Mouse (Mus musculus): ENCODE measurements around the gene Csnk1g2. TPM values are rescaled to one million over a fixed set of nuclear protein-coding genes. Genes with fewer than 3 reads are reported as not detected.
A peak's percentile ranks its signal among the peaks of the same experiment; 100 is the strongest.

The Csnk1g2 gene
- polyA plus RNA-seq, 1 experiment from 2014 or later = 164 TPM

GRCm38 (mm10) chr10:80671251-80671650 lies 48.6 kb downstream of the Csnk1g2 start:
- no peaks in the 10 kb centered on the region for H3K27me3 ChIP-seq
- DNase-seq (ENCODE audit: low read depth, low spot score) (no peak), ATAC-seq (no peak)
- CTCF ChIA-PET = interaction anchor here (2.4 kb wide), 1 partner anchor 11 kb away, joined by 7 read pairs; no protein-coding TSS in a partner anchor
- TF ChIP-seq CTCF (IDR thresholded peaks at IDR 0.05) = no peak
- in situ Hi-C loops (cut with MboI; ENCODE audit: low pct_unique_long_range_greater_than_20kb) = no loop called here
- POLR2A ChIA-PET = no interaction called here

- TF ChIP-seq CTCF (IDR thresholded peaks at IDR 0.05) = no peak
- ChIA-PET CTCF (interaction anchor here (7.0 kb wide), 1 partner anchor 11 kb away, joined by 52 read pairs; no protein-coding TSS in a partner anchor), POLR2A (interaction anchor here (1.4 kb wide), 1 partner anchor 10 kb away, joined by 3 read pairs; no protein-coding TSS in a partner anchor)
- in situ Hi-C loops (cut with MboI; ENCODE audit: low pct_unique_long_range_greater_than_20kb) = no loop called here
- no peak for DNase-seq (ENCODE audit: low read depth, low spot score)
- no peak for ATAC-seq
- no peaks in the 10 kb centered on the region for H3K27me3 ChIP-seq
Measured at GRCm38 (mm10) chr10:80671936-80672690, 49.5 kb downstream of the Csnk1g2 start.

GRCm38 (mm10) chr10:80673690-80674089 lies 51.1 kb downstream of the Csnk1g2 start:
- TF ChIP-seq CTCF (IDR thresholded peaks at IDR 0.05) = no peak
- H3K27me3 ChIP-seq = no peaks in the 10 kb centered on the region
- ChIA-PET CTCF (interaction anchor here (7.0 kb wide), 1 partner anchor 12 kb away, joined by 52 read pairs; no protein-coding TSS in a partner anchor), POLR2A (interaction anchor here (0.6 to 4.8 kb wide), 3 partner anchors 11 to 53 kb away, joined by 3 to 16 read pairs (median 3); no protein-coding TSS in a partner anchor)
- in situ Hi-C loops (cut with MboI; ENCODE audit: low pct_unique_long_range_greater_than_20kb) = no loop called here
- no peak for DNase-seq (ENCODE audit: low read depth, low spot score)
- no peak for ATAC-seq

- TF ChIP-seq CTCF (IDR thresholded peaks at IDR 0.05) = no peak
- ChIA-PET CTCF (interaction anchor here (1.5 to 7.0 kb wide), 2 partner anchors 8 to 13 kb away, joined by 4 to 52 read pairs; no protein-coding TSS in a partner anchor), POLR2A (interaction anchor here (0.6 to 7.4 kb wide), 4 partner anchors 9 to 71 kb away, joined by 3 to 78 read pairs (median 10); no protein-coding TSS in a partner anchor)
- ATAC-seq (no peak), DNase-seq (ENCODE audit: low read depth, low spot score) (no peak)
- in situ Hi-C loops (cut with MboI; ENCODE audit: low pct_unique_long_range_greater_than_20kb) = no loop called here
- H3K27me3 ChIP-seq = no peaks in the 10 kb centered on the region
Measured at GRCm38 (mm10) chr10:80674161-80674711, 51.6 kb downstream of the Csnk1g2 start.

- POLR2A ChIA-PET = interaction anchor here (0.7 to 7.4 kb wide), 3 partner anchors 9 to 72 kb away, joined by 3 to 78 read pairs (median 16); no protein-coding TSS in a partner anchor
- no peak for ATAC-seq
Measured at GRCm38 (mm10) chr10:80674851-80675404, 52.3 kb downstream of the Csnk1g2 start.

GRCm38 (mm10) chr10:80675405-80676197 lies 53.0 kb downstream of the Csnk1g2 start:
- DNase-seq (ENCODE audit: low read depth, low spot score) (no peak), ATAC-seq (no peak)
- in situ Hi-C loops (cut with MboI; ENCODE audit: low pct_unique_long_range_greater_than_20kb) = loop anchor here (25.0 kb wide), 1 partner anchor 238 kb away; the partner anchor contains the start of gene Tcf3
- POLR2A ChIA-PET = interaction anchor here (1.3 to 7.4 kb wide), 4 partner anchors 10 to 53 kb away, joined by 3 to 78 read pairs (median 11); partner anchors contain the start of gene Csnk1g2
- CTCF ChIA-PET = interaction anchor here (1.5 to 7.0 kb wide), 3 partner anchors 9 to 97 kb away, joined by 4 to 52 read pairs (median 8); no protein-coding TSS in a partner anchor
- no peaks in the 10 kb centered on the region for H3K27me3 ChIP-seq
- no peak for TF ChIP-seq CTCF (IDR thresholded peaks at IDR 0.05)

More at GRCm38 (mm10) chr10:80674851-80675404, 52.3 kb downstream of the Csnk1g2 start:
- in situ Hi-C loops (cut with MboI; ENCODE audit: low pct_unique_long_range_greater_than_20kb) = loop anchor here (25.0 kb wide), 1 partner anchor 238 kb away; the partner anchor contains the start of gene Tcf3
- no peak for DNase-seq (ENCODE audit: low read depth, low spot score)
- TF ChIP-seq CTCF (IDR thresholded peaks at IDR 0.05) = no peak
- CTCF ChIA-PET = interaction anchor here (1.5 to 7.0 kb wide), 2 partner anchors 9 to 14 kb away, joined by 4 to 52 read pairs; no protein-coding TSS in a partner anchor
- H3K27me3 ChIP-seq = no peaks in the 10 kb centered on the region

- ChIA-PET POLR2A (interaction anchor here (0.8 to 7.4 kb wide), 6 partner anchors 11 to 54 kb away, joined by 3 to 78 read pairs (median 5); partner anchors contain the start of gene Csnk1g2), CTCF (interaction anchor here (2.9 to 7.0 kb wide), 3 partner anchors 12 to 98 kb away, joined by 8 to 52 read pairs (median 15); no protein-coding TSS in a partner anchor)
- ATAC-seq (peak; percentile 58), DNase-seq (ENCODE audit: low read depth, low spot score) (peak; percentile 97)
- no peak for TF ChIP-seq CTCF (IDR thresholded peaks at IDR 0.05)
- in situ Hi-C loops (cut with MboI; ENCODE audit: low pct_unique_long_range_greater_than_20kb) = loop anchor here (25.0 kb wide), 1 partner anchor 239 kb away; the partner anchor contains the start of gene Tcf3
- no peaks in the 10 kb centered on the region for H3K27me3 ChIP-seq
Measured at GRCm38 (mm10) chr10:80676198-80676928, 53.7 kb downstream of the Csnk1g2 start.

GRCm38 (mm10) chr10:80677128-80677875 lies 54.7 kb downstream of the Csnk1g2 start:
- no peak for DNase-seq (ENCODE audit: low read depth, low spot score)

More at GRCm38 (mm10) chr10:80677128-80677875, 54.7 kb downstream of the Csnk1g2 start:
- no peak for ATAC-seq
- in situ Hi-C loops (cut with MboI; ENCODE audit: low pct_unique_long_range_greater_than_20kb) = loop anchor here (25.0 kb wide), 1 partner anchor 240 kb away; the partner anchor contains the start of gene Tcf3
- ChIA-PET POLR2A (interaction anchor here (0.8 to 7.4 kb wide), 5 partner anchors 12 to 98 kb away, joined by 3 to 78 read pairs (median 4); partner anchors contain the start of gene Csnk1g2), CTCF (interaction anchor here (1.0 to 7.0 kb wide), 5 partner anchors 11 to 99 kb away, joined by 4 to 52 read pairs (median 8); no protein-coding TSS in a partner anchor)
- TF ChIP-seq CTCF (IDR thresholded peaks at IDR 0.05) = no peak
- H3K27me3 ChIP-seq = no peaks in the 10 kb centered on the region

Measured in Patski (cell line).